Mouse (Mus musculus): ENCODE results near the gene Cerkl.
A peak's percentile ranks its signal among the peaks of the same experiment; 100 is the strongest.

Gene Cerkl

DNA sequence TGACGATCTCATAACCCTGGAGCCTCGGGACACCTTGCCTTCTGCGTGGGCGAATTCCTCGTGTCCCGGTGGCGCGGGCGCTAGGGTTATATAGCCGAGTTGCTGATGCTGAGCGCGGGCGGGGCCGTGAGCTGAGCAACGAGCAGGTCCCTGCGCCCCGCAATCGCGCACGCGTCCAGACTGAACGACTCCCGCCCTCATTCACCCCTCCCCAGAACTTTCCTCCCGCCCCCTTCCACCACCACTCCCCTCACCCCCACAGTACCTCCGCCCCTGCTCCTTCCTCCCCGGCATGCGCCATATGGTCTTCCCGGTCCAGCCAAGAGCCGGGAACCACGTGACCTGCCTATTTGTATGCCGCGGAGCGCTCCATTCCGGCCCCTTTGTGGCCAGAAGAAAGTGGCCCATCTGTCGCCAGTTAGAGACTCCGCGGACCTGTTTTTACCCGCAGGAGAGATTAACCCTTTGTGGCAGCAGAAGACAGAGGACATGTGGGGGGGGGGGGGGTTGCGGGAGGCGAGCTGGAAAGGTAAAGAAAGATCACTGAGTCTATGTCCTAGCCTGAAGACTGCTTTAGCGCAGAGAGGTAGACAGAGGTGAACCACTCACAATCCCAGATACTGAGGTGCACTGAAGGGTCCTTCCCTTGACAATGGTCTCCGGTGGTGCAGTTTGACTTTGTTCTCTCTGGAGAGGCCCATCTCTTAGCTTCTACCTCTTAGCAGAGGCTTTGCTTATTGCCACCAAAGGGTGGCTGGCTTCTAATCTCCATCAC, at the start of gene Cerkl, which contains the start of gene Neurod1:
Cerkl (minus strand) TSS at position 211 of the 775 bp plus-strand sequence.
Neurod1 (minus strand) TSS at position 177 of the 775 bp plus-strand sequence.
- ATAC-seq (ENCODE audit: insufficient number of reproducible peaks, low FRiP score, low TSS enrichment): peak; percentile 76

DNA sequence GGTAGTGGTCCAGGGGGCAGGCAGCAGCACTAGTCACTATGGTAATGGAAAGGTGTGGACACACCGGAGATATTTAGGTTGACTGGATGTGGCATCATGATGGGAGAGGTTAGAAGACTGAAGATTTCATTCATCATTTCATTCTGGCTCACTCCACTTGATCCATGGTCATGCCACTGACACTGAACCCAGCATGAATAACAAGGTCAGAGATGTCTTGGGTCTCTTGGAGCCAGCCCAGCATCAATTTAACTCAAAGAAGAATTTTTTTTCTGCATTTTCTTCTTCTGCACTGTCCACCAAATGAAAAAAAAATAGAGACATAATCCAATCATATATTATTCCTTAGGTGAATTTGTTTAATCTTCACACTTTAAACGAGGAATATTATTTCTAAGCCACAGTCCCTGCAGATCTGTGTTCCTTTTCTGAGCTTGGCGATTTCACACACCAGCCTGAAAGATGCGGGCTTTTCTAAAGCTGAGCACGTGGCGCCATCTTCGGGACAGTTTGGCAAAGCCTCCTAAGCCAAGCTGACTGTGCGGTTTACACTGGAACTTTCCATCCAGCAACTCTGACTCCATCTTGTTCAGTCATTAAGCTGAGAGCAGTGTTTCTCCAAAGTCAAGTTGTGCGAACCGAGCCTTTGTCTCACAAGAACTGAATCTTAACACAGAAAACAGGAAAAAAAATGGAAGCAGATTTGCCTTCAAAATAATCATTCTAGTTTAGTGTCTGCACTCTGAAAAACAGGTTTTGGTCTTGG, 42.6 kb upstream of the Cerkl start:
- ATAC-seq (ENCODE audit: insufficient number of reproducible peaks, low FRiP score, low TSS enrichment): peak; percentile 90

DNA sequence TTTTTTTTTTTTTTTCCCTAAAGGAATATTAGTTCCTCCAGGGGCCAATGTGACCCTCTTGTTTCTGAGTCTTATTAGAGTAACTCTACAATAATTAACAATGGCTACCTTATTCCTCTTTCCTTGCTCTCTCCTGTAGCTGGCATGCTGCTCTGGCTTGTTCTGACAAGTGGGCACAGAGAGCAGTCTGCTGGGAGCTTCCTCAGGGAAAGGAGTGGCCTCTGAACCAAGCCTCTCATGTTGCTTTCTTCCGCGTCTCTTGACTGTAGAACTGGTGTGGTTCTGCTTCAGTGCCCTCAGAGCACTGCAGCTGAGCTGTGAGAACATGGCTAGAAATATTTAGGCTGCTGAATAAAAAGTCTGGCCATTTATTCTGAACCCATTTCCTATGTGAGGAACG, 28.5 kb upstream of the Cerkl start:
- no peak for ATAC-seq (ENCODE audit: insufficient number of reproducible peaks, low FRiP score, low TSS enrichment)

DNA sequence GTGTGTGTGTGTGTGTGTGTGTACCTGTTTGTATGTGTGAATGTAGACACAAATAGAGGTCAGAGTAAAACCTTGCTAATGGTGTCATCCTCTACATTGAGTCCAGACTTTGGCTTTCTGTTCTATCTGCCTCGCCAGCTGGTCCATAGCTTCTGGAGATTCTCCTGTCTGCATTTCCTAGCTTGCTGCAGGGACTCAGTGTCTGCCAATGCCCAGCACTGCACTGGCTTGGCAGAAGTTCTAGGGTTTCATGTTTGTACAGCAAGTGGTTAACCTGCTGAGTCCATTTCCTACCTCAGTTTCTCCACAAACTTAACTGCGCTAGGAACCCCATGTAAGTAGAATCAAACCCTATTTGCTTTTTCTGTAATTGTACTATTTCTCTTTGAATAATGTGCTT, 25.9 kb upstream of the Cerkl start:
- peak; percentile 92 for ATAC-seq (ENCODE audit: insufficient number of reproducible peaks, low FRiP score, low TSS enrichment)

DNA sequence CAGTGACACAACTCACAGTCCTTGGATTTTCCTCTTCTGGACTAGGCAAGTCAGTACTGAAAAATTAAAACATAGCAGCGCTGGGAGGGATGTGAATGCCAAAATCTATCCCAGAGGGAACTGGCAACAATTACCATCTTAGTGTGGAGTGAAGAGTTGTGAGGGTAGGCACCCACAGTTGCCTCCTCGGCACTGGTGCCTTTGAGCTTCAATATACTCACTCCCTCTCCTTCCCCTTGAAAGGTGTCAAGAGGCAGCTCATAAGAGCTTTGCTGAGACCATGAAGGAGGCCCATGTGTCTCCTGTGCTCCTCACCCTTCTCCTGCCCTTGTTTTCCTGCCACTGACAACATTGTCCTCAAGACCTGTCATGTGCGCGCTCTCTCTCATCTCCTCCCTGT, 5.8 kb upstream of the Cerkl start:
- no peak for ATAC-seq (ENCODE audit: insufficient number of reproducible peaks, low FRiP score, low TSS enrichment)

DNA sequence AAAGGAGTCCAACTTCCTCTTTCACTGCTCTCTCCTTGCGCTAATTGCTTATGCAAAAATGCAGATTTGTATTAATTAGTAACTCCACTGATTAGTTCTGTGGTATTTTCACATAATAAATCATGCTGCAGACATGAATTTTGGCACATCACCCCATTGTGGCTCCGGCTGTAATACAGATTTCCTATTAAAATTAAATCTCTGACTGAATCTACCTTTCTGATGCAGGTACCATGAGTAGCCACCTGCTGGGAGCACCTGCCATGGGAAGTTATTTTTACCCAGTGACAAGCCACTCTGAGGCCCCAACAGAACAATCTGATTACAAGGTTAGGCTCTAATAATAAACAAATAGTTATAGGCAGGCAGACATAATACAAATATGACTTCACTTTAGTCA, 5.3 kb upstream of the Cerkl start:
- no peak for ATAC-seq (ENCODE audit: insufficient number of reproducible peaks, low FRiP score, low TSS enrichment)

DNA sequence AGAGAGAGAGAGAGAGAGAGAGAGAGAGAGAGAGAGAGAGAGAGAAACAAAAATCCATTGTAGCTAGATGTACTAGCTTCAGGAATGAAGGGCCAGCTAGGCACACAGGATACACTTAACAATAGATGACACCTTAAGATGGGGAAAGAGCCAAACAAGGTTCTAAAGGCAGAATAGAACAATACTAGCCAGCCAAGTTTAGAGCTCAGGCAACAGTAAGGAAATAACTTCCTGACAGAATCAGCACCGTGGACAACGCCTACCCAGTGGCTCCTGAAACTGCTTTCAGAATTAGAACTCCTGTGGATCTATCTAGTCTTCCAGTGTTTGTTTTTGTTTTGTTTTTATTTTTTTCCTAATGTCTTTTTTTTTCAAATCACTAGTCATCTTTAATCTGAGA, 4.0 kb upstream of the Cerkl start:
- ATAC-seq (ENCODE audit: insufficient number of reproducible peaks, low FRiP score, low TSS enrichment): no peak

DNA sequence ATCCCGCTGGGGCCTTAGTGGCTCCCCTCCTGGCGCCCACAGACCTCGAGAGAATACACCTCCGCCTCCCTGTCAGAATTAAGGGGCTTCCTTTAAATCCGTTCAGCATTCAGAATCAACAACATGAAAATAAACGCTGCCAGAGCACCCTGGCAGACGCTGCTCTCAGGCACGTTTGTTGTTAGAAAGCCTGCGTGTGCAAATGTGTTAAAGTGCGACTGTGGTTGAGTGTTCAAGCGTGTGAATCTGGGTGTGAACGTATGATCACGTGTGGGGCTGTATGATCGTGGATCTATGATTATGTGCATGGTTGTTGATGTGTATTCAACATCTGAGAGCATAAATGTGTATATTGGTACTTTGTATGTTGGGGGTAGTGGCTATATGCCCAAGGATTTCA, 3.5 kb upstream of the Cerkl start:
- ATAC-seq (ENCODE audit: insufficient number of reproducible peaks, low FRiP score, low TSS enrichment): no peak

DNA sequence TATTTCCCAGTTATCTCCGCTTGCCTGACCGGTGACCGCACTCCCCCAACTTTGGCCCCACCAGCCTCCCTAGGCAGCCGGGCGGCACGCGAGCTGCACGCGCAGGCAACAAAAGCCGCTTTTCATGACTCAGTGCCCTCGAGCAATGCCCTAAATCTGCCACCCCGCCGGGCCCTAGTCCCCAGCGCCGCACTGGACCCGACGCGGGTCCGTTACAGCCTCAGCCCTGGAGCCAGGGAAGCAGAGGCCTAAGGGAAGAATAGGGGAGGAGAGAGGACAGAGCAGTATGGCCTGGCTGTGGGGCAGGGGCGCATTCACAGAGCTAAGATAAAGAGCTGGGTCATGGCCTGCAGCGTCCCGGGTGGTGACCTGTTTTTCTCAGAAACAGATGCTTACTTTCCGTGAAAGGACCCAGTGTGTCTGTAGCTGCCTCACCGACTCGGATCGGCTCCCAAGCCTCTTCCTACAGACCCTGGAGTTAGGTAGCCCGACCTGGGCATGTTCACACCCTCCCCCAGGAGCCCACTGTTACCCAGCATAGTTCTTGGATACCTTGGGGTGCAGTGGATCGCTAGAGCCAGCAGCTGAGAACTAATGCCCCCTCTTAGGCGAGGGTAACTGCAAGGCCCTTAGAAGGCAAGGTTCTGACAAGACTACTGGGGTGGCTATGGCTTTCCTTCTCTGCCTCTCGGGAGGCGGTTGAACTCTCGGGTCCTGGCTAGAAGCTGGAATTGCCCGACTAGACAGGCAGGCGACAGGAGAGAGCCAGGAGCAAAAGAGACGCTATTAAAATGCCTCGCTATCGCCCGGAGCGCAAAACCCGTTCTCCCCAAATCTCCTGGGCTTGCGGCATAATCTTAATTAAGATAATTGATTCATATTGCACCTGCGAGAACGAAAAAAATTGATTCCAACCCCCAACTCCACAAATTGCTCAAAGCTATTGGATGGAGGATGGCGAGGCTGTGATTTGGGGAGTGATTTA, 2.8 kb upstream of the Cerkl start:
- peak; percentile 21 for ATAC-seq (ENCODE audit: insufficient number of reproducible peaks, low FRiP score, low TSS enrichment)

DNA sequence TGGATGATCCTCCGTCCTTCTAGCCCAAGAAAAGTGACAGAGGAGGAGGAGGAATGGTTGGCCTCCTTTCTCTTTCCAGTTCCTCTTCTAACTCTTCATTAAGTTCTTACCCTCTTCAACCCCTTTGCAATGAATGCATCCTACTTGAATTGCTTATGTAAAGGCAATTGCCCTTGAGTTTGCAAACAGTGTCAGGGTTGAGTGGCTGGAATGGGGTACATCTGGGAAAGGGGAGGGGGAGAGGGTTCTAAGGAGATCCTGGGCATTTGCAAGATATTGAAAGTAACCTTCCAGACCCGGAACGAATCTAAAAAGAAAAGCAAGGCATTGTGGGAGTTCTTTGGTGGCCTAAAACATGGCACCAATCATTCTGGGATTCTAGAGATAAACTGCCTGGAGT, 1.3 kb upstream of the Cerkl start:
- ATAC-seq (ENCODE audit: insufficient number of reproducible peaks, low FRiP score, low TSS enrichment): no peak

DNA sequence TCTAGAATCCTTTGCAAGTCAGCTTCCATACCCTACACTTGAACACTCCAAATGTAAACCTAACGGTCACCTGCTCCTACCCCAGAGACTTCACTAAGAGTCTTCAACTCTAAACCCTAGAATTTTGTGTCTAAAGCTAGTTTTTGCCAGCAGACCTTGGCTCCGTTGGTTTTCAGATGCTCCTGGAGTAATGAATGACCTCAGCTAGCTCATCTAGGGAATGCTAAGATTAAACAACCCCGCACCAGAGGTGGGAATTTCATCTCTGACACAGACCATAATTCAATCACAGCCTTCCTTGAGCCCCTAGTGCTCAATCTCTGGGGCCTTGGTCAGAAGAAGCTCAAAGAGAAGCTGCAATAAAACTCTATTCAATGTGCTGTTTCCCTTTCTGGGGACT, 849 bp upstream of the Cerkl start:
- no peak for ATAC-seq (ENCODE audit: insufficient number of reproducible peaks, low FRiP score, low TSS enrichment)

DNA sequence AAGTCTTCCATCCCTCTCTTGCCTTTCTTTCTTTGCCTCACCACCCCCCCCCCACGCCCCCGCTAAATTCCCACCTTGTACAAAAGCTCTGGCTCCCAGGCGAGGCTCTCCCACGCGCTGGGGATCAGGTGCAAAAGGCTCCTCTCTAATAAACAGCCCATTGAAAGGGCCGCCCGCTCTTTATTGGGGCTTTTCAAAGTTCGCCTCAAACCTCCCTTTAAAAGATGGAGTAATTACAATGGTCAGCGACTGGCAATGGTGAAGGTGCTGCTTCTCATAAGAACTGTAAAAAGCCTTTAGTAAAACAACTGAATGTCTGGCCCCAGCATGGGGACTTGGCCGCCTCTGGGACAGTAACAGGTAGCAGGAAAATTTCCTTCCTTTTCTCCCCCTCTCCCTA, 939 bp downstream of the Cerkl start:
- no peak for ATAC-seq (ENCODE audit: insufficient number of reproducible peaks, low FRiP score, low TSS enrichment)

DNA sequence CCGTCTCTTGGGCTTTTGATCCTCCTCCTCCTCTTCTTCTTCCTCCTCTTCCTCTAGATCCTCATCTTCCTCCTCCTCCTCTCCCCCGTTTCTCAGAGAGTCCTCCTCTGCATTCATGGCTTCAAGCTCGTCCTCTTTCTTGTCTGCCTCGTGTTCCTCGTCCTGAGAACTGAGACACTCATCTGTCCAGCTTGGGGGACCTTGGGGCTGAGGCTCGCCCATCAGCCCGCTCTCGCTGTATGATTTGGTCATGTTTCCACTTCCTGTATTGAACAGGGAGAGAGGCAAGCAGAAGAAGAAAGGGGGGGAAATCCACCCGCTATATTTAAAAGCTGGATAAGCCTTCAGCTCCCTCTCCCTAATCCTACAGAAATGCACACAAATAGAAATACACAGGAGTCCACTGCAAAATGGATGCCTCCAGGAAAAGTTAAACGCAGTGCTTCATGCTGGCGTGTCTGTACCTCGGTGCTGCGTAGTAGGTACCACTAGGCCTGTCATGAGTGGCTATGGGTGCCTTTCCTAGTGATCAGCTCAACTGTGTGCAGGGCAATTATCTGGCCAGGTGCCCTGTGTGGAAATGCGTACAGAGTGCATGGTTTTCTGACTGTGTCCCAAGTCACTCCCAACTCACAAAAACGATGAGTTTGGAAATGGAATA, 1.7 kb downstream of the Cerkl start:
- ATAC-seq (ENCODE audit: insufficient number of reproducible peaks, low FRiP score, low TSS enrichment): peak; percentile 24; the same call in 1 of the 2 replicates

DNA sequence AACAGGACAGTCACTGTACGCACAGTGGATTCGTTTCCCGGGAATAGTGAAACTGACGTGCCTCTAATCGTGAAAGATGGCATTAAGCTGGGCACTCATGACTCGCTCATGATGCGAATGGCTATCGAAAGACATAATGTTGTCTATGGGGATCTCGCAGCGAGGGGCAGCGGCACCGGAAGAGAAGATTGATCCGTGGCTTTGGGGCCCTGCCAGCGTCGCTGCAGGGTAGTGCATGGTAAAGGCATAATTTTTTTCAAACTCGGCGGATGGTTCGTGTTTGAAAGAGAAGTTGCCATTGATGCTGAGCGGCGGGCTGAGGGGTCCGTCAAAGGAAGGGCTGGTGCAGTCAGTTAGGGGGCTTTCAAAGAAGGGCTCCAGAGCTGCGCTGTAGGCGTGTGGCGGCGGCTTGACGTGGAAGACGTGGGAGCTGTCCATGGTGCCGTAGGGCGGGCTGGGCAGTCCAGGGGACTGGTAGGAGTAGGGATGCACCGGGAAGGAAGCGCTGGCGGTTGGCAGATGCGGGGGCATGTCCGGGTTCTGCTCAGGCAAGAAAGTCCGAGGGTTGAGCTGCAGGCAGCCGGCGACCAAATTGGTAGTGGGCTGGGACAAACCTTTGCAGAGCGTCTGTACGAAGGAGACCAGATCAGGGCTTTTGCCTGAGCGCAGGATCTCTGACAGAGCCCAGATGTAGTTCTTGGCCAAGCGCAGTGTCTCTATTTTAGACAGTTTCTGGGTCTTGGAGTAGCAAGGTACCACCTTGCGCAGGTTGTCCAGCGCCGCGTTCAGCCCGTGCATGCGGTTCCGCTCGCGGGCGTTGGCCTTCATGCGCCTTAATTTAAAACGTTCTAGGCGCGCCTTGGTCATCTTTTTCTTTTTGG, 2.4 kb downstream of the Cerkl start:
- ATAC-seq (ENCODE audit: insufficient number of reproducible peaks, low FRiP score, low TSS enrichment): 0 out of 2 replicates have a peak, but pooled peaks have one; percentile 8

DNA sequence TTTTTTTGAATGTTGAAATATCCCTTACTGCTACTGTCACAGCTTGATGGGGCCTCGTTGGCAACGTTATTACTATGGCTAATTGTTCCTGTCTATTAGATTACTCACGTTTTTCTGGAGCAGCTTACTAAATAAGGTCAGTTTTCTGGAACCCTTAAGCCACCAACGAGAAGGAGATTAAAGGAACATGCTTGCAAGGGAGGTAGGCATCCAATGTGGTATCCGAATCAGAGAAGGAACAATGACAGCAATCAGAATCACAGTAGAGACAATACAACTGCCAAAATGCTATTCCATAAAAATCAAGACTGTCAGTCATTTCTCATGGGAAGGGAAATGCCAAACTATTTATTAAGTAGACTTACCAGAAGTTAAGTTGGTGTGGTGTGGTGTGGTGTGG, 5.1 kb downstream of the Cerkl start:
- no peak for ATAC-seq (ENCODE audit: insufficient number of reproducible peaks, low FRiP score, low TSS enrichment)

DNA sequence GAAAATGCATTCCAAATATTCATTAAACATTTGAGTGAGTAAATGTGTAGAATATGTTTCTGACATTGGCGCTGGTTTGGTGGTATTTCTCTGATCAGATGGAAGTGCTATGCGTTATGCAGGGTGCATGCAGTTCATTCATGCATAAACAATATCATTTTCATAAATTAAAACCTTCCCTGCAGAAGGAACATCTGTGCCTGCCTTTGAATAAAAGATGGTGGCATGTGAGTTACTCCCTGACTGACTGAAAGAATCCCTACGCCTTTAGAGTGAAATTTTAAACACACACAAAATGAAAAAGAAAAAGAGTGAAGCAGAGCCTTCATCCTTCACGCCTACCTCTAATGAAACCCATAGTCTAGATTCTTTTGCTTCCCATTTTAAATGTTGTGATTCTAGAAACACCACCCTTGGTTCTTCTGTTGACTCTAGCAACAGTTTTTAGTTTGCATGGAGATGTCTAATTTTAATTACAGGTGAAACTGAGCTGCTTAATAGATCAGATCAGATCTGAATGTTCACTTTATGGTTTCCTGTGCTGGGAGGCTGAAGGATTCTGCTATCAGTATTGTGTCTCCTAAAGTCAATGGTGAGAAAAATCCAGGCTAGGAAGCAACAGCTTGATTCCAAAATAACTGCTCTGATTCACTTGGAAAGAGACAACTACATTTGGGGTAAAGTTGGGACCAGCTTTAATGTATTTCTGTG, 5.7 kb downstream of the Cerkl start:
- ATAC-seq (ENCODE audit: insufficient number of reproducible peaks, low FRiP score, low TSS enrichment): no peak

DNA sequence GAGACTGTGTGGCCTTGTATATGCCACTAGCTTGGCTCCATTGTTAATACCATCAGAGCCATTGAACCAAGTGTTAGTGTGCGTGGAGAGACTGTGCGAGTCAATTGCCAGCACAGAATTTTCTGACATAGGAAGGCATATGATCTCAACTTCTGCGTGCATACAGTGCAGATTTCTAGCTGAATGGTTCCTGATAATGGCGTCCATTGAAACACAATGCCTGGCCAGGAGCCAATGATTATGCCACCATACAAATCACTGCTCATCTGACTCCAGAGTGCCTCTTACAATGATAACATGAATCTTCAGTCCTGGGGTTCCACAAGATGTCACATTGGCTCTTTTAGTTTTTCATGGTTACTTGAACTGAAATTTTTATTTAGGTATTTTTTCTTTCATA, 7.2 kb downstream of the Cerkl start:
- no peak for ATAC-seq (ENCODE audit: insufficient number of reproducible peaks, low FRiP score, low TSS enrichment)

DNA sequence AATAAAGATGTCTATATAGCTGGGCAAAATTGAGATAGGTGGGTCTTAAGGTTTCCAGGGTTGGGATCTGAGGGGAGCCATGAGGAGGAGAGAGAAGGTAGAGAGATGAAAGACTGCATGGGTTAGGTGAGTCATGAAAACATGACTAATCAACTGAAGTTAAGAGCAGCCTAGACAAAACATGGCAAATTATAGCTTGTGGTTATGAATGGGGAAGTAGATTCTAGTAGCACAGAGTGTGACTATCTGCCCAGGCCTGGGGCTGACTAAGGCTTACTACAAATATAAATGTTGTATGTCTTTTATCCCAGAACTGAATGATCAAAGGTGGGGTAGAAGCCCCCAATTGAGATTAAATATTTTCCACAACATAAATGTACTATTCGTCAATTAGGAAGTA, 9.4 kb downstream of the Cerkl start:
- ATAC-seq (ENCODE audit: insufficient number of reproducible peaks, low FRiP score, low TSS enrichment): no peak
